ENCODE assay signal across 19 mouse cellular contexts in the genomic region with DNA sequence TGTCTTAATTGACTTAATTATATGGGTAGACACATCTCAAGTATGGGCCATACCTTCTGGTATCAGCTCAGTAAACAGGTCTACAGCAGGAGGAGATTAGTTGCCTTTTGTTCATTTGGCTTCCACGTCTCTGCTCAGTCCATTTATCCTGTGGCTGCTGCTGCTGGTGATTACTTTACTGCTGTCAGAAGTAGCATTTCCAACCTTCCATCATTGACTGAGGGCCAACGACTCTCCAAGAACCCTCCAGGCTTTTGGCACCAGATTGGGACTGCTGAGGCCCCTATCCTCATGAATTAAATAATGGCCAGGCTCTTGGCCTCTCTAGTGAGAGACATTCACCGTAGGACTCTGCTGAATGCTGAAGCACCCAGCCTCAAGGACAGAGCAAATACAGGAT.
DNase-seq lines count a peak whose midpoint lies in the region; ATAC-seq lines count a peak whose summit lies in the region.
"Had no signal": no experiment of that assay in that cellular context is flagged by ENCODE, and none has a peak within 500 bp of the region (broad histone marks: within the 10 kb centered on the region; RNA-seq: fewer than 3 reads in every experiment).

No protein-coding gene starts in this region.

- DNase-seq in neural tube, embryonic 10.5 days (ENCODE audit: extremely low spot score, low spot score), result no peak
- DNase-seq in lung, postnatal 10 days, result no peak
- no peak for DNase-seq in ovary, postnatal 14 days (ENCODE audit: low spot score)
- DNase-seq: adrenal gland, postnatal 25 days; cerebellum, adult 18-20 months; heart, adult 18-20 months; liver, embryonic 13.5 days; lung, embryonic 14.5 days; thymus, postnatal 36 days had no signal

- no peak overlapping the region for H3K27ac ChIP-seq in forebrain, embryonic 13.5 days
- H3K27ac ChIP-seq in forebrain, embryonic 12.5 days, result no peak overlapping the region
- H3K27ac ChIP-seq in neural tube, embryonic 13.5 days (replicated peaks), result no peak overlapping the region
- no peak overlapping the region for H3K27ac ChIP-seq in hindbrain, embryonic 16.5 days (ENCODE audit: low read depth, low read length)
- H3K27ac ChIP-seq: embryonic facial prominence, embryonic 10.5 days; heart, embryonic 13.5 days; limb, embryonic 12.5 days; liver, embryonic 13.5 days; macrophage had no signal

- peak; percentile 65; the same call in 1 of the 2 replicates for ATAC-seq in forebrain, embryonic 13.5 days
- ATAC-seq in forebrain, embryonic 12.5 days (ENCODE audit: low FRiP score), result no peak
- ATAC-seq in neural tube, embryonic 13.5 days (ENCODE audit: low read depth), result peak; percentile 36; the same call in 1 of the 2 replicates
- peak; percentile 82 for ATAC-seq in hindbrain, embryonic 16.5 days
- ATAC-seq: activated CD4-positive, CD25-positive, alpha-beta regulatory T cell, adult 4 months had no signal

- no peaks in the 10 kb centered on the region for H3K27me3 ChIP-seq in forebrain, embryonic 13.5 days
- H3K27me3 ChIP-seq in forebrain, embryonic 12.5 days, result no peaks in the 10 kb centered on the region
- no peaks in the 10 kb centered on the region for H3K27me3 ChIP-seq in neural tube, embryonic 13.5 days
- no peaks in the 10 kb centered on the region for H3K27me3 ChIP-seq in hindbrain, embryonic 16.5 days (replicated peaks; ENCODE audit: control insufficient read depth, insufficient read depth, low read length)
- H3K27me3 ChIP-seq: heart, embryonic 13.5 days; limb, embryonic 12.5 days; liver, embryonic 13.5 days had no signal

- no peaks in the 10 kb centered on the region for H3K9me3 ChIP-seq in forebrain, embryonic 13.5 days (replicated peaks)
- no peaks in the 10 kb centered on the region for H3K9me3 ChIP-seq in forebrain, embryonic 12.5 days
- H3K9me3 ChIP-seq in neural tube, embryonic 13.5 days, result no peaks in the 10 kb centered on the region
- no peaks in the 10 kb centered on the region for H3K9me3 ChIP-seq in hindbrain, embryonic 16.5 days (ENCODE audit: control insufficient read depth, low read length)
- H3K9me3 ChIP-seq: embryonic facial prominence, embryonic 10.5 days; heart, embryonic 13.5 days; limb, embryonic 12.5 days; liver, embryonic 13.5 days had no signal

- H3K36me3 ChIP-seq in forebrain, embryonic 13.5 days (ENCODE audit: poor library complexity, severe bottlenecking), result no peaks in the 10 kb centered on the region
- no peaks in the 10 kb centered on the region for H3K36me3 ChIP-seq in forebrain, embryonic 12.5 days (replicated peaks)
- H3K36me3 ChIP-seq in neural tube, embryonic 13.5 days, result no peaks in the 10 kb centered on the region
- no peaks in the 10 kb centered on the region for H3K36me3 ChIP-seq in hindbrain, embryonic 16.5 days (ENCODE audit: control insufficient read depth, insufficient read depth, low read length)
- H3K36me3 ChIP-seq: embryonic facial prominence, embryonic 10.5 days; G1E; heart, embryonic 13.5 days; limb, embryonic 12.5 days; liver, embryonic 13.5 days had no signal

- H3K4me3 ChIP-seq in forebrain, embryonic 13.5 days, result no peak overlapping the region
- no peak overlapping the region for H3K4me3 ChIP-seq in forebrain, embryonic 12.5 days (replicated peaks)
- H3K4me3 ChIP-seq in neural tube, embryonic 13.5 days, result no peak overlapping the region
- no peak overlapping the region for H3K4me3 ChIP-seq in hindbrain, embryonic 16.5 days (ENCODE audit: low read length)
- H3K4me3 ChIP-seq: embryonic facial prominence, embryonic 10.5 days; heart, embryonic 13.5 days; limb, embryonic 12.5 days; liver, embryonic 13.5 days had no signal

- peaks cover 3% of the 10 kb centered on the region; the same call in 1 of the 2 replicates for H3K4me1 ChIP-seq in forebrain, embryonic 13.5 days
- no peaks in the 10 kb centered on the region for H3K4me1 ChIP-seq in forebrain, embryonic 12.5 days
- no peaks in the 10 kb centered on the region for H3K4me1 ChIP-seq in neural tube, embryonic 13.5 days (replicated peaks)
- H3K4me1 ChIP-seq in hindbrain, embryonic 16.5 days (ENCODE audit: control insufficient read depth, insufficient read depth, low read depth, low read length), result no peaks in the 10 kb centered on the region
- H3K4me1 ChIP-seq: liver, embryonic 13.5 days had no signal

- WGBS in forebrain, embryonic 13.5 days, result 39% methylated on average over 3 of the region's 3 CpGs
- WGBS in forebrain, embryonic 12.5 days, result 35% methylated on average over 3 of the region's 3 CpGs
- WGBS in neural tube, embryonic 13.5 days, result 31% methylated on average over 3 of the region's 3 CpGs
- 41% methylated on average over 3 of the region's 3 CpGs for WGBS in hindbrain, embryonic 16.5 days

- H3K4me2 ChIP-seq in forebrain, embryonic 13.5 days, result no peak overlapping the region
- no peak overlapping the region for H3K4me2 ChIP-seq in forebrain, embryonic 12.5 days
- no peak overlapping the region for H3K4me2 ChIP-seq in neural tube, embryonic 13.5 days
- H3K4me2 ChIP-seq in hindbrain, embryonic 16.5 days (ENCODE audit: low read length), result no peak overlapping the region
- H3K4me2 ChIP-seq: heart, embryonic 13.5 days; limb, embryonic 12.5 days; liver, embryonic 13.5 days; lung, embryonic 14.5 days had no signal

- H3K9ac ChIP-seq in forebrain, embryonic 13.5 days, result no peak overlapping the region
- no peak overlapping the region for H3K9ac ChIP-seq in forebrain, embryonic 12.5 days
- no peak overlapping the region for H3K9ac ChIP-seq in neural tube, embryonic 13.5 days
- no peak overlapping the region for H3K9ac ChIP-seq in hindbrain, embryonic 16.5 days (ENCODE audit: low read depth, low read length)
- H3K9ac ChIP-seq: heart, embryonic 13.5 days; limb, embryonic 12.5 days; liver, embryonic 13.5 days; lung, embryonic 14.5 days had no signal
